Mouse (Mus musculus) kidney, adult 2 months (tissue): Measurements from ENCODE around the gene Enc1. TPM values are rescaled to one million over a fixed set of nuclear protein-coding genes. Genes with fewer than 3 reads are reported as not detected.

Source experiments
- DNase-seq: peaks from one replicate; pipeline ENCODE4 v3.0.0; 2021
- H3K27ac ChIP-seq: fragments of 200-500 bp; 2 replicates; pipeline ENCODE4 v1.5.1; 2012; ENCODE audit warnings: low read depth, low read length, control low read depth, inconsistent platforms; ENCODE audit not compliant: insufficient read depth
- H3K27me3 ChIP-seq: fragments of 200-500 bp; replicated peaks from 2 replicates; pipeline ENCODE4 v1.6.1; 2012; ENCODE audit warnings: mild to moderate bottlenecking, moderate library complexity, low read length, inconsistent platforms; ENCODE audit not compliant: control insufficient read depth, insufficient read depth
- H3K36me3 ChIP-seq: fragments of 200-500 bp; 2 replicates; pipeline ENCODE4 v1.6.1; 2012; ENCODE audit warnings: mild to moderate bottlenecking, moderate library complexity, low read length, inconsistent platforms; ENCODE audit not compliant: control insufficient read depth, insufficient read depth
- H3K4me1 ChIP-seq: fragments of 200-500 bp; 2 replicates; pipeline ENCODE4 v1.6.1; 2011; ENCODE audit warnings: low read length; ENCODE audit not compliant: control insufficient read depth, insufficient read depth
- H3K4me3 ChIP-seq: fragments of 200-500 bp; 2 replicates; pipeline ENCODE4 v1.5.1; 2011; ENCODE audit warnings: mild to moderate bottlenecking, low read depth, low read length, control low read depth; ENCODE audit not compliant: insufficient read depth
- CTCF ChIP-seq: fragments of 200-500 bp; conservative IDR thresholded peaks from 2 replicates; pipeline ENCODE4 v1.5.1; 2011; ENCODE audit warnings: low read depth, mild to moderate bottlenecking, control low read depth, low read length, moderate library complexity, mixed read lengths; ENCODE audit not compliant: insufficient read depth, insufficient read length
- POLR2A ChIP-seq: fragments of 200-500 bp; IDR thresholded peaks from one replicate; pipeline ENCODE4 v1.6.1; 2011; ENCODE audit warnings: low read depth, low read length, control low read depth
- WGBS: fragments of 180-500 bp; shearing (Covaris S2); methylation state at CpG from one replicate; pipeline ENCODE4 v1.1.7; 2018; 5-methylcytosine and 5-hydroxymethylcytosine counted together
- polyA plus RNA-seq: library from polyadenylated mRNA; depleted of rRNA; stranded (reverse); fragments of >200 nt; gene quantifications from 2 replicates; pipeline ENCODE4 v1.2.3, GENCODE M21; 2012

The Enc1 gene
- polyA plus RNA-seq, 1 experiment = 3.6 TPM

- WGBS = 83% methylated on average over 17 of the region's 17 CpGs
Measured at GRCm38 (mm10) chr13:97291354-97291753, 50.4 kb downstream of the Enc1 start.

GRCm38 (mm10) chr13:97292026-97292425 lies 51.1 kb downstream of the Enc1 start:
- no peak for DNase-seq
- no peak for TF ChIP-seq POLR2A
- Histone ChIP-seq H3K36me3 (no peaks in the 10 kb centered on the region), H3K27ac (no peak overlapping the region), H3K27me3 (no peaks in the 10 kb centered on the region), H3K4me1 (peaks cover 5% of the 10 kb centered on the region), H3K4me3 (no peak overlapping the region)
- 81% methylated on average over 8 of the region's 8 CpGs for WGBS

More at GRCm38 (mm10) chr13:97291354-97291753, 50.4 kb downstream of the Enc1 start:
- Histone ChIP-seq H3K27ac (no peak overlapping the region), H3K4me3 (no peak overlapping the region), H3K27me3 (no peaks in the 10 kb centered on the region), H3K4me1 (peaks cover 5% of the 10 kb centered on the region), H3K36me3 (no peaks in the 10 kb centered on the region)
- TF ChIP-seq CTCF (no peak), POLR2A (no peak)
- no peak for DNase-seq

- no peak for DNase-seq
- 61% methylated on average over 12 of the region's 12 CpGs for WGBS
- H3K27ac ChIP-seq = no peak overlapping the region
- H3K36me3 ChIP-seq = no peaks in the 10 kb centered on the region
- no peaks in the 10 kb centered on the region for H3K27me3 ChIP-seq
- H3K4me3 ChIP-seq = no peak overlapping the region
- TF ChIP-seq POLR2A = no peak
- TF ChIP-seq CTCF = no peak
- peaks cover 5% of the 10 kb centered on the region for H3K4me1 ChIP-seq
Measured at GRCm38 (mm10) chr13:97292451-97293245, 51.7 kb downstream of the Enc1 start.

- DNase-seq = peak; percentile 95
- H3K36me3 ChIP-seq = no peaks in the 10 kb centered on the region
- no peak overlapping the region for H3K4me3 ChIP-seq
- TF ChIP-seq CTCF = no peak
- no peak for TF ChIP-seq POLR2A
- WGBS = 30% methylated on average over 9 of the region's 9 CpGs
- peak overlapping the region; percentile 71 for H3K27ac ChIP-seq
- peaks cover 10% of the 10 kb centered on the region for H3K4me1 ChIP-seq
- H3K27me3 ChIP-seq = no peaks in the 10 kb centered on the region
Measured at GRCm38 (mm10) chr13:97295101-97295852, 54.4 kb downstream of the Enc1 start.

- no peak overlapping the region for H3K4me3 ChIP-seq
- no peak for DNase-seq
- no peaks in the 10 kb centered on the region for H3K36me3 ChIP-seq
- H3K27me3 ChIP-seq = no peaks in the 10 kb centered on the region
- peaks cover 14% of the 10 kb centered on the region for H3K4me1 ChIP-seq
- H3K27ac ChIP-seq = peak overlapping the region; percentile 71; the same call in 1 of the 2 replicates
- 60% methylated on average over 11 of the region's 11 CpGs for WGBS
- TF ChIP-seq POLR2A (no peak), CTCF (no peak)
Measured at GRCm38 (mm10) chr13:97295853-97296219, 54.9 kb downstream of the Enc1 start.

GRCm38 (mm10) chr13:97296281-97296680 lies 55.4 kb downstream of the Enc1 start:
- Histone ChIP-seq H3K36me3 (no peaks in the 10 kb centered on the region), H3K4me3 (no peak overlapping the region), H3K4me1 (peaks cover 15% of the 10 kb centered on the region), H3K27ac (no peak overlapping the region), H3K27me3 (no peaks in the 10 kb centered on the region)
- TF ChIP-seq POLR2A (no peak), CTCF (no peak)
- WGBS = 85% methylated on average over 8 of the region's 8 CpGs
- no peak for DNase-seq

GRCm38 (mm10) chr13:97296757-97297156 lies 55.9 kb downstream of the Enc1 start:
- 94% methylated on average over 2 of the region's 5 CpGs for WGBS
- no peak overlapping the region for H3K27ac ChIP-seq
- H3K4me1 ChIP-seq = peaks cover 15% of the 10 kb centered on the region
- TF ChIP-seq CTCF (no peak), POLR2A (no peak)
- DNase-seq = no peak
- no peaks in the 10 kb centered on the region for H3K36me3 ChIP-seq
- H3K4me3 ChIP-seq = no peak overlapping the region
- no peaks in the 10 kb centered on the region for H3K27me3 ChIP-seq
